Mouse (Mus musculus) v-Abl transformed pro-B cells (cell line): Measurements from ENCODE around the gene Gm49027.

ENCODE experiments used
- in situ Hi-C, 2 experiments: fragments of 400-800 bp; cut with MboI; formaldehyde crosslinking; loops; one replicate each; pipeline ENCODE4 v1.15.1; 2025; ENCODE audit not compliant: unreplicated experiment in 2 of 2

Gm49027 gene

GRCm38 (mm10) chr5:123507936-123508723, 17.2 kb downstream of the Gm49027 start:
- in situ Hi-C loops = no loop called here

GRCm38 (mm10) chr5:123501973-123502372, 23.3 kb downstream of the Gm49027 start:
- in situ Hi-C loops = no loop called here

DNA sequence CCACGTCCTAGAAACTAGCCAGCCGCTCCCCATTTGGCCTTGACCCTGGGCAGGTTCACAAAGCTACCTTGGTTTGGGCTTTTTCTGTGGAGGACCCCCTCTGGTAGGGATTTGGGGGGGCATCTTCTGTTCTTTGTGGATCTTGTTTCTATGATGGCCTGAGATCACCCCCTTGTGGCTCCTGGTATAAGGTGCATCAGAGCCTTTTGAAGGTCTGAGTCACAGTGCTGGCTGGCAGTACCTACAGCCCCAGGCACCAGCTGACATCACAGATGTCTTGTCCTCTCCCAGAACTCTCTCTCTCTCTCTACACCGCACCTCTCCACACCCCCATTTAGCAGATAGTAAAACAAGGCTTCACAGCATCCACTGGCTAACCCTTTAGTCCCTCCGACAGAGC, 25.6 kb downstream of the Gm49027 start:
- in situ Hi-C loops = loop anchor here (5.0 kb wide), 1 partner anchor 57 kb away; no protein-coding TSS in a partner anchor

DNA sequence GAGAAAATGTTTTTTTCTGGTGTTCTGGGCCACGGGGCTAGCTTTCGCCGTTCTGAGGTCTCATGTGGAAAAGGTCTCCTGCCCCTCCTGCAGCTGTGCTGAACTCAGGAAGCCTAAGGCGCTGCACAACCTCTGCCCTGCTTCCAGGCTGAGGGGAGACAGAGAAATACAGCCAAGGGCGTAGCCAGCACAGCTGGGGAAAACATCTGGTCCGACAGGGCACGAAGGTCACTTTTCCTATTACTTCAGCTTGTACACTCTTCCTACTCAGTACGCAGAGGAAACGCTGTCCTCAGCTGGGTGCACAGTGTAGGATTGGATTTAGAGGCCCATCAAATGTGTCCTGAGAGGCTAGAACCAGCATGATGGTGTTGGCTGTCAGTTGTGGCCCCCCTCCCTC, 35.4 kb downstream of the Gm49027 start:
- in situ Hi-C loops = no loop called here

GRCm38 (mm10) chr5:123489112-123489785, 36.0 kb downstream of the Gm49027 start, which contains the start of the genes Lrrc43 and Il31:
Lrrc43 (plus strand) TSS chr5:123489305.
Il31 (minus strand) TSS chr5:123489489.
- in situ Hi-C loops = no loop called here

DNA sequence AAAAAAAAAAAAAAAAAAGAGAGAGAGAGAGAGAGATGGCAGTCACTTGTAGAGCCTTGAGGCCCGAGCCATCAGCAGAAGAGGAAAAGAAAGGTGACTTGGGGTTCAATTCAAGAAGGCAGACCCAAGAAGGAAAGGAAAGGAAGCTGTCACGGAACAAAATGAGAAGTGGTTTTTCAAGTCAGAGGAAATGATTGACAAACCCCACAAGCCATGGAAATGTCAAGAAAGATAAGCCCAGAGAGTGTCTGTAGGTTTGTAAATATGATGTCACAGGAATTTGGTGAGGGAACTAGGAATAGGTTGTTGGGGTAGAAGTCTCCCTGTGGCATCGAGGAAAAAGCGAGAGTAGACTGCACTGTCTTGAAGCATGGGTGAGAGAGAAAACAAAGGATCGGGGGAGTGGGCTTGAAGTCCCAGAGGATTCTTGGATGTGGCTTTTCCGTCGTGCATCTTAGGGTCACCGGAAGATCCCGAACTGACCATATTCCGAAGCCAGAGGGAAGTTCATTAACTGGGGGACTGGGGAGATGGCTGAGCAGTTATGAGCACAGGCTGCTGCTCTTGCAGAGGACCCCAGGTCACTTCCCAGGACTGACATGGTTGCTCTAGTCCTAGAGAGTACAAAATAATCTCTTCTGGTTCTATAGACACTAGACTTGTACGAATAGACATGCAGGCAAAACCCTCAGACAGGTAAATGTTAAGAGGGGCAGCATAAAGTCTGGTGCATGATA, 37.5 kb downstream of the Gm49027 start:
- in situ Hi-C loops = no loop called here

- in situ Hi-C loops = no loop called here
These were observed 51.5 kb downstream of the Gm49027 start for GRCm38 (mm10) chr5:123473817-123474216.

DNA sequence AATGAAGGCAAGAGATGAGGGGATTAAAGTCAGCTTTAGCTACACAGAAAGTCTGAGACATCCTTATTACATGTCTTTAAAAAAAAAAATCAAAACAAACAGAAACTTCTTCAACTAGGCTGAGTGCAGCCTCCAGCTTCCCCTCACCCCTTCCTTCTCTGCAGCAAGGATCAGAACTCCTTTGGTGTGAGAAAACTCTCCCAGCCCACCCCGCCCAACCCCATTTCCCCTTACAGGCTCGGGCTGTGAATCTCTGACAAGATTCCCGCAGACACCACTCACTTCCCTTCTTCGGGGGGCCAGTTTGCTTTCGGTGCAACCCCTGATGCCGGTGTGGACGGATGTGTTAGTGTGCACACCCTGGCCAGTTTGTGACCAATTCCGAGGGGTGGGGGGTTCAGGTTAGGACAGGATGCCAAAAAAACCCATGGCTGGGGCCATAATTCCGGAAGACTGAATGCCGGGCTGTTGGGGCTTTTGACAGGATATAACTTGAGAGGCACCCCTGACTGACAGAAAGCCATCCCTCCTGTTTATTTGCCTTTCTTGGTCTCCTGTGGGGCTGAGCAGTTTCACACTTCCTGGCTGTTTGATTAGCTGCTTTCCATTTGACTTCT, 54.4 kb downstream of the Gm49027 start:
- in situ Hi-C loops = no loop called here

- in situ Hi-C loops = no loop called here
These were observed 60.6 kb downstream of the Gm49027 start for GRCm38 (mm10) chr5:123464638-123465037.
